Mouse (Mus musculus): Measurements from ENCODE around the gene Wfdc10.

GRCm38 (mm10) chr2:164678848-164679625, 23.2 kb downstream of the Wfdc10 start:
- TF ChIP-seq EP300 (IDR thresholded peaks at IDR 0.05; ENCODE audit: low read depth), result no peak
- peak; percentile 87 for TF ChIP-seq CTCF (IDR thresholded peaks at IDR 0.05; ENCODE audit: low read depth)
